Mouse (Mus musculus) CH12.LX (cell line): ENCODE data around the gene Syt15.

ENCODE experiments used
- CTCF ChIP-seq, 2 experiments: IDR thresholded peaks in 1 of 2; conservative IDR thresholded peaks in 1 of 2; 2 replicates each; pipeline ENCODE4 v1.5.1; 2011 to 2012; ENCODE audit warnings: low read depth in 2 of 2, low read length in 2 of 2, improper control_type of control experiment in 1 of 2, inconsistent platforms in 1 of 2, mild to moderate bottlenecking in 1 of 2, moderate library complexity in 1 of 2
- E2F4 ChIP-seq: IDR thresholded peaks from 2 replicates; pipeline ENCODE4 v1.6.1; 2011; ENCODE audit warnings: low read depth, low read length, improper control_type of control experiment; ENCODE audit not compliant: insufficient replicate concordance
- ETS1 ChIP-seq: conservative IDR thresholded peaks from 2 replicates; pipeline ENCODE4 v1.6.1; 2012; ENCODE audit warnings: low read depth, mild to moderate bottlenecking, inconsistent platforms, low read length, improper control_type of control experiment, moderate library complexity
- HCFC1 ChIP-seq: IDR thresholded peaks from 2 replicates; pipeline ENCODE4 v1.6.1; 2012; ENCODE audit warnings: low read depth, mild to moderate bottlenecking, inconsistent platforms, low read length, improper control_type of control experiment
- KAT2A ChIP-seq: IDR thresholded peaks from 2 replicates; pipeline ENCODE4 v1.6.1; 2012; ENCODE audit warnings: low read length, improper control_type of control experiment, inconsistent platforms; ENCODE audit not compliant: insufficient replicate concordance
- MAX ChIP-seq: IDR thresholded peaks from 2 replicates; pipeline ENCODE4 v1.6.1; 2011; ENCODE audit warnings: low read length, improper control_type of control experiment
- PAX5 ChIP-seq: IDR thresholded peaks from 2 replicates; pipeline ENCODE4 v1.6.1; 2012; ENCODE audit warnings: low read length, inconsistent platforms, mixed read lengths
- POLR2A ChIP-seq: IDR thresholded peaks from 2 replicates; pipeline ENCODE4 v1.6.1; 2011; ENCODE audit warnings: low read depth, mild to moderate bottlenecking, improper control_type of control experiment, low read length
- TCF12 ChIP-seq: IDR thresholded peaks from 2 replicates; pipeline ENCODE4 v1.6.1; 2014; ENCODE audit warnings: low read depth, mild to moderate bottlenecking, inconsistent platforms, low read length, improper control_type of control experiment
- USF1 ChIP-seq: IDR thresholded peaks from 2 replicates; pipeline ENCODE4 v1.6.1; 2014; ENCODE audit warnings: low read depth, mild to moderate bottlenecking, inconsistent platforms, low read length, improper control_type of control experiment
- ZC3H11A ChIP-seq: IDR thresholded peaks from 2 replicates; pipeline ENCODE4 v1.6.1; 2012; ENCODE audit warnings: low read depth, mild to moderate bottlenecking, inconsistent platforms, low read length, improper control_type of control experiment

GRCm38 (mm10) chr14:34240263-34240662, 20.9 kb downstream of the Syt15 start:
- TF ChIP-seq POLR2A (no peak), USF1 (no peak), HCFC1 (no peak), CTCF (conservative IDR thresholded peaks at IDR 0.05 in 1 of 2, IDR thresholded peaks at IDR 0.05 in 1 of 2; ENCODE audit: low read depth in 2 of 2, low read length in 2 of 2) (no peak), PAX5 (no peak), ZC3H11A (no peak), TCF12 (no peak), ETS1 (no peak), E2F4 (no peak), KAT2A (no peak), MAX (no peak)
